Mouse (Mus musculus) monocyte, adult 59 days (primary cell): ENCODE results near the gene Myh4. TPM values are rescaled to one million over a fixed set of nuclear protein-coding genes. Genes with fewer than 3 reads are reported as not detected.

Source experiments
- total RNA-seq, 2 experiments: library from RNA; stranded (reverse); gene quantifications; one replicate each; pipeline ENCODE4 v1.2.4; 2023

Myh4 gene
- total RNA-seq = not detected

GRCm38 (mm10) chr11:67237481-67238079 lies at the start of gene Myh4:
Myh4 (plus strand) TSS chr11:67238029.

GRCm38 (mm10) chr11:67199752-67200151 lies 38.1 kb upstream of the Myh4 start, which contains the start of gene Myh1:
Myh1 (plus strand) TSS chr11:67200052.

GRCm38 (mm10) chr11:67276601-67277174 lies 38.9 kb downstream of the Myh4 start, which contains the start of gene Myh8:
Myh8 (plus strand) TSS chr11:67277124.

Other genes with a start within 250 kb of the Myh4 start
- gene Tmem220, start 212.9 kb upstream of the Myh4 start, total RNA-seq = 1 to 10 TPM; 1.6 to 2.5 TPM
- 10 to 100 TPM; 21.9 to 25.4 TPM for gene Adprm, start 185.4 kb upstream of the Myh4 start, total RNA-seq
- 1 to 10 TPM; 8.2 to 8.8 TPM for gene Sco1, start 185.4 kb upstream of the Myh4 start, total RNA-seq
- not detected for gene Myh3, start 159.7 kb upstream of the Myh4 start, total RNA-seq
- not detected for gene Myh2, start 67.0 kb upstream of the Myh4 start, total RNA-seq
- not detected for gene Myh1, start 38.0 kb upstream of the Myh4 start, total RNA-seq
- gene Myh8, start 39.1 kb downstream of the Myh4 start, total RNA-seq = not detected
- under 1 TPM in 1 of 2 experiments, not detected in 1; 0.09 TPM for gene Myh13, start 83.6 kb downstream of the Myh4 start, total RNA-seq
- 100 to 1,000 TPM; 208 to 229 TPM for gene Gas7, start 217.4 kb downstream of the Myh4 start, total RNA-seq